Mouse (Mus musculus) embryo, embryonic 10 days (tissue): ENCODE results near the gene Nudt4.

Source experiments
- DNase-seq: peaks from one replicate; pipeline ENCODE4 v3.0.0-alpha.2; 2015; ENCODE audit warnings: low spot score

Nudt4 gene

GRCm38 (mm10) chr10:95563851-95564845 is at the start of gene Nudt4:
TSS of gene Nudt4 (minus strand) at chr10:95564146.
- DNase-seq: peak; percentile 90

DNA sequence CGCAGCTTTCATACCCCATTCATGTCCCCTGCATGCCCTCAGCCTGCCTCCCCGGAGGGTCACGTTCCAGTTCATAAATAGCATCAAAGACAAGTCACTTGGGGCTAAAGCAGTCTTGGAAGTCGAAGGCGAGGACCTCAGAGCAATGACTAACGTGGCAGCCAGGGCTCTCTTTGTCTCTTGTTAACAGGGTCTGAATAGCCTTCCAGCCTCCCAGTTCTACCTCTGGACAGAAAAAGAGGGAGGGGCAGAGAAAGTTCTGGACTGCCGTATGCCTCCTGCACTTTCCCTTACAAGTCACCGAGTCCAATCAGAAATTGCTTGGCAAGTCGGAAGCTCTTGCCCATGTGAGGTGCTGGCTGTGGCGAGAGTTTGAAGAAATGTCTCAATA is 47.4 kb upstream of the Nudt4 start:
- peak; percentile 51 for DNase-seq

DNA sequence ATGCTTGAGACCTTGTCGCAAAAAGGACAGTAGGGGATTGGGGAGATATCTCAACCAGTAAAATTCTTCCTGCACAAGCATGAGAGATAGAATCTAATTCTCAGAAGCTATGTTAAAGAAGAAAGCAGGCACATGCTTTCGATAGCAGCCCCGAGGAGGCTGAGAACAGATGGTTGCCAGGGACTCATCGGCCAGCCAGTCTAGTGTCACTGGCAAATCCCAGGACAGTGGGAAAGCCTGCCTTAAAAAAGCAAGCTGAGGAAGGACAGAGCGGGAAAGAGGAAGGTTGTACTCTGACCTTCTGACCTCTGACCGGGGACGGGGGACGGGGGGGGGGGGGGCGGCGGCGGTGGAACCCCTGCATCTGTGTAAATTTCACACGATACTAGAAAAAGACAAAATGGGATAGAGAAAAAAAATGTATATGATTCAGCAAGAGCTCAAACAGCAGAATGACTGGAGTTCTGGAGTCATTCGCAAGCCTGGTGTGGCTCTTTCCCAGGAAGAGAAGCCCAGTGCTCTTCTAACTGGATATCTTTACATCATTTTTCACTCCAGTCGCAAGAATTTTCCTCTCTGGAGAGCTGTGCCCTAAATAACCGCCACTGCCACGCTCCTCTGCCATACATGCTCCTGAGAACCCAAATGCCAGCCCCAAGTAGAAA is 46.9 kb upstream of the Nudt4 start:
- DNase-seq: peak; percentile 65

DNA sequence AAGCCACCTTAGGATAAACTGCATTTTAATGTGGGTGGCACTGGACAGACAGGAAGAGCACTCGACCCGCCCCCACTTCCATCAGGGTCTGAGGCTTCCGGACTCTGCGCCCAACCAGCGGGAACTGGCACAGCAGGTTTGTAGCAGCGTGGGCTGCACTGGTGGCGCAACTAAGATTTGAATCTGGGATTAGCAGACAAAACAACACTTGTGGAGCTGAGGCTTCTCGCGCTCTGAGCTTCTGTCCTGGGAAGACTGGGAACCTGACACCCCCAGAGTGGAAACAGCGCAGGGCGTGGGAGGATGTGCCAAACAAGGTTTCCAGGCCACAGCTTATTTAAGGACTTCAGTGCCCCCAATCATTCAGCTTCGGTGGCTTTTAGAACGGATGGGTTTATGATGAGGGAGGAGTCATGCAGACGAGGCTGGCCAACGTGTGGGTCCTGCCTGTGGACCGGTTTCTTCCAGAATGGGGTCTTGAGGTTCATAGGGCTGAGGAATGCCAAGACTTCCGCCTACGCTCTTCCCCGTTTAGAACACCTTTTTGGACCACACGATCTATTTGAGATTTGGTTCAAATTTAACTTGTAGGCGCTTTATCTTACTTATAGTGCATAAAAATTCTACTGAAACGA is 41.1 kb upstream of the Nudt4 start:
- peak; percentile 40 for DNase-seq

- DNase-seq: no peak
Observed at GRCm38 (mm10) chr10:95600527-95600926, 36.6 kb upstream of the Nudt4 start.

DNA sequence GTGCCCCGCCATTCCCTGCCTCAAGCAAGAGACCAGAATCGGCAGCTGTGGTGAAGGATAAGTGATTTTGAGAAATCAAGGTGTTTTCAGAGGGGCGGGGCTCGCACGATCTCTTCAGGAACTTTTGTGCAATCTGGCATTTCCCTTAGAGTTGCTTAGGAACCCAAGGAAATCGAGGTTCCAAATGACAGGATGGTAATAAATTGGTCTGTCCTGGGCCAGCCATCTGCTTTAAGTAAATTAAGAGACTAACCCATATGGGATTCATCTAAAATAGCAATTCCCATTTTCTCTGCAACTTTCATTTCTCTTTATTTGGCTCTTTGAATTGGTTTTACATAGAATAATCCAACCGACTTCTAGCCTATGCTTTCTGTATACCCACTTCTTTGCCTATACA is 35.8 kb upstream of the Nudt4 start:
- DNase-seq: no peak

DNA sequence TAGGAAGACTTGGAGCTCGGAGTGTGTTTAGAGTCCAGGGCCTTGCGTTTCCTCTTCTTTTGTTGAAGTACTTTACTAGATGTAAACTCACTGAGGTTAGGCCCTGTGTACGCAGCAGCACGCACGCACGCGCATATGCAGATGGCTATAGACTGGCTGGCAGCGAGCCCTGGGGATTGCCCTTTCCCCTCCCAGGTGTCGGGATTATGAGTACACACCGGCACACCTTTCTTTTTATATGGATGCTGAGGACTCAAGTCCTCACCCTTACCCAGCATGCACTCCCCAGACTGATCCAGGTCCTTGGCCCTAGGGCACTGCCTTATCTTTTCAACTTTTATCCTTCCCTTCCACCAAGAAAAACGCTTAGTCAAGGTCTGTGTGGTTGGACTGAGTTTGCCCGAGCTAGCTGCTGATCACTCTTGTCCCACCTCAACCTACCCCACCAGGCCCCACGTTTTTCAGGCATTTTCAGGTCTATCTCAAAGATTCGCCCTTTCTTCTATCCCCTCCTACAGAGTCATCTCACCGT is 34.2 kb upstream of the Nudt4 start:
- DNase-seq: no peak

DNA sequence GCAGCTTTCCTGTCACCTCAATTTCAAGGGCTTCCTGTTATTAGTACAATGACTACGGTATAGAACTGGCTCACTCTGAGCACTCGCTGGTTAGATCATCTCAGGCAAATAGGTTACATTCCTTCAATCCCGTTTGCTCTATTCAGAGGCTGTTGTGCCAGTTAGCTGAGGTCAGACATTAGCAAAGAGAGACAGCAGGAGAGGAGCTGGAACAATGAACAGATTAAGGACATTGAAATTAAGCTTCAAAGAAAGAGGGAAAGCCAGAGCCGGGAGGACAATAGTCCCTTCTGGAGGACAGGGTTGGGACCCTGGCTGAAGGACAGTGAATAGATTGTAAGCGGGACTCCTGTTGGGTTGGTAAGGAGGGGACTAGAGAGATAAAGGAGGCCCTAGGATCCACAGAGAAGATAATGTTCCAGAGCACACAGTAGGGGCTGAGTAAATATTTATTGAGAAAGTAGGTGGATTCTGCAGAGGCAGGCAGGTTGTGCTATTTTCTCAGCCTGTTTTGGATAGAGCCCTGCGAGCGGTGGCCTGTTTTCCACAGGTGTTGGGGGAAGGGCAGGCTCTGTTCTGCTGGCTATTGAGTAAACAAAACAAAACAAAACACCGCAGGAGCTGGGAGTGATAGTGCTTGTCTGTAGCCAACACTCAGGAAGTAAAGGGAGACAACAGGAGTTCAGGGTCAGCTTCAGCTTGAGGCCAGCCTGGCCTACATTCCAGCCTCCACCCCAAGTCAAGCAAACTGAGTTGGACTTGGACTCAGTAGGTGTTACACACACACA is 32.1 kb upstream of the Nudt4 start:
- DNase-seq: peak; percentile 59

DNA sequence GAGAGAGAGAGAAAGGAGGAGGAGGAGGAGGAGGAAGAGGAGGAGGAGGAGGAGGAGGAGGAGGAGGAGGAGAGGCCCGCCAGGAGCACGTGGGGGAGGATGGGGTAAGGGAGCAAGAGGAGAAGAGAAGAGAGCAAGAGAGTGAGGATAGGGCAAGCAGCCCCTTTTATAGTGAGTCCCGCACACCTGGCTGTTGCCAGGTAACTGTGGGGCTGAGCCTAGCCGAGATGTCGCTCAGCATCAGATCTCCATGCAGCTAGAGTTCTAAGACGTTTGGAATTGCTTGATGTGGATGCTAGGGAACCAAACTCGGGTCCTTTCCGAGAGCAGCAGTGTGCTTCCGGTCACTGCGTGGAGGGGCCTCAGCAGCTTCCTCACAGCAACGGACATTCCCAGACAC is 30.5 kb upstream of the Nudt4 start:
- no peak for DNase-seq

DNA sequence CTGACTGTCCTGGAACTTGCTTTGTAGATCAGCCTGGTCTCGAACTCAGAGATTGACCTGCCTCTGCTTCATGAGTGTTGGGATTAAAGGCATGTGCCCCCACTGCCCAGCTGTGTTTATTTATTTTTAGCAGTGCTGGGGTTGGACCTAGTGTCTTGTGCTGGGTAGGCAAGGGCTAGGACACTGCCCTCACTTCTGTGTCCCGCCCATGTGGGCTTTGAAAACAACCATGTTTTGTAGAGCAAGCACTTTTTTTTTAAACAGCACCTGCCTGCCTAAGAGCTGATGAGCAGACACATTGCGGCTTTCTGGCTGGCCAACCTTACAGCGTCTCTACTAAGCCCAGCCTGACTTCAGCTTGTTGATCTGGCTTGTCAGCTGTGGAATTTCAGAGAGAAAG is 27.3 kb upstream of the Nudt4 start:
- no peak for DNase-seq

DNA sequence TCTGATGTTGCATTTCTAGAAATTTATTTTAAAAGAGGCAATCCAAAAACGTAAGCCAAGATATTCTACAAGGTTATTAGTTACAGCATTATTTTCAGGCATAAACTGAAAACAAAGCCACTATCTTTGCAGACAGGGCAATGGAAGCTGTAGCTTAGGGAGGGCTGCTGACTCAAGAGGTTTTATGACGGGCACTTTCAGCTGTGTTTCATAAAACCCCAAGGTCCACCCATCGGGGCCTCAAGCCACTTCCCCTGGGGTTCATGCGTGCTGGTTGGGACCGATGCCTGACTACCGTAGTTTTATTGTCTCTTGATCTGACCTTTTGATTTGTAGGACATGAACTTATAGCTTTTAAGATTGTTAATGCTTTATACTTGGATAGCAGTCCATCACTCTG is 26.2 kb upstream of the Nudt4 start:
- no peak for DNase-seq

GRCm38 (mm10) chr10:95589196-95589595 is 25.2 kb upstream of the Nudt4 start:
- no peak for DNase-seq

- no peak for DNase-seq
Observed at GRCm38 (mm10) chr10:95587509-95588220, 23.7 kb upstream of the Nudt4 start.

DNA sequence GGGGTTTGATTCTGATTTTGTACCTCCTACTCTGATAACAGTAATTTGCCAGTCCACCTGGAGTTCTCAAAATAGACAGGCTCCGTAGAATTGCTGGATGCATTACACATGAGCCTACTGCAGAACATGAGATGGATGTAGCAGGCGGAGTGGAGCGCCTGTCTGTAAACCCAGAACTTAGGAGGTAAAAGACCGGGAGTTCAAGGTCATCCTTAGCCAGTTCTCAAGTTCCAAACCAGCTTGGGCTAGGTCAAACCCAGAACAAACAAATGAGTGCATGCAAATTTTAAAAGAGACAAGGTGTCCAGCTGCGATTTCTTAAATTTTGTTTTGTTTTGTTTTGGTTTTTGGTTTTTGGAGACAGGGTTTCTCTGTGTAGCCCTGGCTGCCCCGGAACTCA is 21.6 kb upstream of the Nudt4 start:
- DNase-seq: no peak

DNA sequence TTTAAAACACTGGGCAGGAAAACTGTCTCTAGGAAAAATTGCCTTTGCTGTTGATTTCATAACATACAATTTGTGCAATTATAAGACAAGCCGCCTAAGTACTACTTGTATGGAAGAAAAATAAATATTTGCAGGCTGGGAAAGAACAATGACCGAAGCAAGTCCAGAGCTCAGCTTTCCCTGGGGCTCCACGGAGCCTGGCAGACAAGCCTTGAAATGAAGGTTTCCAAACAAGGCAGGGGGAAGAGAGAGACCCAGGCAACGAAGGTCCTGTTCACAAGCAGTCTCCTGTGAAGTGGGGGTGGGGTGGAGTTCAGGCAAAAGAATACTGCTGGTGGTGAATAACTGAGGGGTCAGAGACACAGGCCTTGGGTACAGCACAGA is 13.6 kb upstream of the Nudt4 start:
- DNase-seq: peak; percentile 48

DNA sequence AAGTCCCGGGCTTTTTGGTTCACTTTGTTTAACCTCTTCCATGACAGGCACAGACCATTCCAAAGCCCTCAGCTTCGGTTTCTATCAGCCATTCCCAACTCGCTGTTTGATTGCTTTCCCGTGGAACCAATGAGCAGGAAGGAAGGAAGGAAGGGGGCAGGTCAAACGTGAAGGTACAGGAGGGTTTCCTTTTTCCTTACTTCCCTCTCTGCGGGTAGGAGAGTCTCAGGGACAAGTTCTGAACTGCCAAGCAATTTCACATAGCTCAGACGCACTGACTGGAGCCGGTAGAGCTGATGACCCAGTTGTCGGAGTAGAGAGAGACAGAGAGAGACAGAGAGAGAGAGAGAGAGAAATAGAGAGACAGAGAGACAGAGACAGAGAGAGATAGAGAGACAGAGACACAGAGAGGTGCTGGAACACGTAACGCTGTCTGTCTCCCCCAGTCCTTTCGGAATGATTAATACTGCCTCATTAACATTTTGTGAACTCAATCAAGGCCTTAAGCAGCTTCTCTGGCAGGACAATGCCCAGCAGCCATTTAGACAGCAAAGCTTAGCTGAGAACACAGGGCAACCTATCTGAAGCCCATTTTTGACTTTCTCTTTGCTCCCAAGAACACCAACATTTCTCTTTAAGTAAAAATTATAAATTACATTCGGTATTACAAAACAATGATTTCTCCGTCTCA is 13.1 kb upstream of the Nudt4 start:
- peak; percentile 54 for DNase-seq

DNA sequence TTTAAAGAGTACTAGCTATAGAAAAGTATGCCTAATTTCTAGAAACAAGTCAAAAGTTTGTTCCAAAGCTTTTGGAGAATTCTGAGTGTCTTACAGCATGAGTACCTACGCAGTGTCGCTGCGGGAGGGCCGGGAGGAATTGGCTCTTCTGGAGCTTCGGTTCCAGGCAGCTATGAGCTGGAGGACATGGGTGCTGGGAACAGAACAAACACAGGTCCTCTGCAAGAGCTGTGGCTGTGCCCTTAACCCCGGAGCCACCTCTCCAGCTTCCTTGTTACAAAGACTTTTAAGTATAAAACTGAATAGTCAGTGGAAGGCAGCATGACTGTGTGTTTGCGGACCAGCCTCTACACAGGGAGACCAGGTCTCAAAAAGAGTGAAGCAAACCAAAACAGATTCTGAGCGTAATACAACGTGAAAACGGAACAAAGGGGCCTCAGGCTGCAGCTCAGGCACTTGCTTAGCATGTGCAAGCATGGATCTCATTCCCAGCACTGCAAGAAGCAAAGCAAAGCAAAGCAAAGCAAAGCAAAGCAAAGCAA is 12.0 kb upstream of the Nudt4 start:
- DNase-seq: no peak

- no peak for DNase-seq
Observed at GRCm38 (mm10) chr10:95574994-95575393, 11.0 kb upstream of the Nudt4 start.

DNA sequence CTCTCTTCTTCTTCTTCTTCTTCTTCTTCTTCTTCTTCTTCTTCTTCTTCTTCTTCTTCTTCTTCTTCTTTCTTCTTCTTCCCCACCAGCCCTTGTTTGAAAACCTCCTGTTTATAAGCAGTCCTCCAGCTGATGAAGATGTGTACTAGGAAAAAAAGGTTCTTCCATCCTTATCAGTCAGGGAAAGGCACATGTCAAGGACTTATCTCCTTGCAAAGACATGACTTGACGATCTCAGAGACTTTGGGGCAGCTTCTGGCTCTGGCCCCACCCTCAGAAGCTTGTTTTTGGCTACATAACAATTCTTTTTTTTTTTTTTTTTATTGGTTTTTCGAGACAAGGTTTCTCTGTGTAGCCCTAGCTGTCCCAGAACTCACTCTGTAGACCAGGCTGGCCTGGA is 5.5 kb upstream of the Nudt4 start:
- DNase-seq: no peak

- no peak for DNase-seq
Observed at GRCm38 (mm10) chr10:95568016-95568415, 4.1 kb upstream of the Nudt4 start.
